Mouse (Mus musculus) G1E (cell line): ENCODE measurements around the gene H2-T24. TPM values are rescaled to one million over a fixed set of nuclear protein-coding genes. Genes with fewer than 3 reads are reported as not detected.

Experiments used
- ATAC-seq: 2 replicates; pipeline ENCODE4 v1.8.0; 2016; ENCODE audit warnings: mild to moderate bottlenecking; ENCODE audit not compliant: insufficient number of reproducible peaks, poor library complexity, low FRiP score, severe bottlenecking; ENCODE audit errors: extremely low read depth
- DNase-seq: peaks from one replicate; pipeline ENCODE4 v3.0.0; 2012; ENCODE audit warnings: low spot score
- H3K27me3 ChIP-seq: 2 replicates; pipeline ENCODE4 v1.6.1; 2012; ENCODE audit warnings: mild to moderate bottlenecking, low read length, inconsistent platforms; ENCODE audit not compliant: insufficient read depth
- H3K36me3 ChIP-seq: replicated peaks from 2 replicates; pipeline ENCODE3; 2012; ENCODE audit warnings: mild to moderate bottlenecking, inconsistent platforms
- H3K4me1 ChIP-seq: 2 replicates; pipeline ENCODE4 v1.6.1; 2012; ENCODE audit warnings: low read depth, low read length, inconsistent platforms, mixed read lengths; ENCODE audit not compliant: insufficient read depth
- H3K4me3 ChIP-seq: 2 replicates; pipeline ENCODE4 v1.5.1; 2012; ENCODE audit warnings: low read depth, mild to moderate bottlenecking, inconsistent platforms, low read length, moderate library complexity, mixed read lengths
- H3K9me3 ChIP-seq: replicated peaks from 2 replicates; pipeline ENCODE4 v1.6.1; 2012; ENCODE audit warnings: inconsistent platforms
- CTCF ChIP-seq: IDR thresholded peaks from 2 replicates; pipeline ENCODE4 v1.5.1; 2012; ENCODE audit warnings: low read depth, low read length, inconsistent platforms, mixed read lengths
- GATA1 ChIP-seq: IDR thresholded peaks from 2 replicates; pipeline ENCODE4 v1.6.1; 2012; ENCODE audit warnings: borderline replicate concordance, low read length, inconsistent platforms, mixed read lengths
- GATA2 ChIP-seq: IDR thresholded peaks from 2 replicates; pipeline ENCODE4 v1.6.1; 2012; ENCODE audit warnings: low read depth, low read length, inconsistent platforms, borderline replicate concordance
- POLR2AphosphoS5 ChIP-seq: IDR thresholded peaks from 2 replicates; pipeline ENCODE4 v1.6.1; 2012; ENCODE audit warnings: low read depth, low read length, inconsistent platforms; ENCODE audit not compliant: insufficient replicate concordance
- TAL1 ChIP-seq: conservative IDR thresholded peaks from 2 replicates; pipeline ENCODE4 v1.6.1; 2012; ENCODE audit warnings: low read depth, low read length, inconsistent platforms, mixed read lengths
- polyA plus RNA-seq: library from polyadenylated mRNA; stranded (reverse); fragments of >175 nt; gene quantifications from 2 replicates; pipeline ENCODE4 v1.2.3, GENCODE M21; 2012
- total RNA-seq, 2 experiments: library from RNA; stranded (forward) in 1 of 2; stranded (reverse) in 1 of 2; fragments of 200-1000 nt in 1 of 2; fragments of >200 nt in 1 of 2; fragmentation: Nextera tagmentation in 1 of 2; gene quantifications; 2 replicates each; pipeline ENCODE4 v1.2.3; 2014 to 2017

The H2-T24 gene
- total and polyA plus RNA-seq, 3 experiments, result 0.47 to 16.6 (median 6.9) TPM

DNA sequence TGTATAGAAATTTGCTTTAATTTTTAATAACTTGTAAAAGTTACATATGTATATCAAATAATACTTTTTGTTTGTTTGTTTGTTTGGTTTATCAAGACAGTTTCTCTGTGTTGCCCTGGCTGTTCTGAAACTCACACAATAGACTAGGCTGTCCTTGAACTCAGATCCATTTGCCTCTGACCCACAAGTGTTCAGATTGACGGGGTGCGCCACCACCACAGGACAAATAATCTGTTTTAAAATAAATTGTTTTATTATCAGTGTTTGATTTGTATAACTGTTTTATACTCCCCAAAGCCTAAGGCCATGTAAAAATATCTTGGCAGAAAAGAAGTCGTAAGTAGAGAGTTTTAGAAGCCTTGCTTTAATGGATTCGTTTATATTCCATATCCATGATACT lies 7.3 kb upstream of the H2-T24 start:
- no peak for TF ChIP-seq POLR2AphosphoS5
- TF ChIP-seq CTCF, result no peak
- no peak for TF ChIP-seq TAL1
- ATAC-seq (no peak), DNase-seq (no peak)
- peaks cover 16% of the 10 kb centered on the region for H3K9me3 ChIP-seq
- H3K4me1 ChIP-seq, result peaks cover 62% of the 10 kb centered on the region
- peaks cover 63% of the 10 kb centered on the region for H3K36me3 ChIP-seq
- no peaks in the 10 kb centered on the region for H3K27me3 ChIP-seq
- H3K4me3 ChIP-seq, result no peak overlapping the region

DNA sequence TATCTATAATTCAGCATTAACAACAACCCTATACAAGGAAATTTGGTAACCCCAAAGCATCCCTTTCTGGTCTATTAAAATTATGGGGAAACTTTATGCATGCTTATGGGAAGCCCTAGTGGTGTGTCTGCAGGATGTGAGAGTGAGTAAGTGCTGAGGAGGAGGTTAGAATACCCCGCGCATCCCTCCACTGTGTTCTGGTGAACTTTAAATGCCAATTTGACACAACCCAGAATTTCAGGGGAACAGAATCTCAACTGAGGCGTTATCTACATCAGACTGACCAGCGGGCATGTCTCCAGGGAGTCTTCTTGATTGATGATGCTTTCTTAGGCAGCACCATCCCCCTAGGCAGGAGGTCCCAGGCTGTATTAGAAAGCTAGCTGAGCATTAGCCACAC lies 5.5 kb upstream of the H2-T24 start:
- Histone ChIP-seq H3K27me3 (no peaks in the 10 kb centered on the region), H3K36me3 (peaks cover 73% of the 10 kb centered on the region), H3K4me1 (peaks cover 60% of the 10 kb centered on the region), H3K4me3 (no peak overlapping the region), H3K9me3 (peaks cover 27% of the 10 kb centered on the region)
- no peak for DNase-seq
- no peak for TF ChIP-seq TAL1
- TF ChIP-seq GATA1, result no peak
- TF ChIP-seq GATA2, result no peak
- TF ChIP-seq POLR2AphosphoS5, result no peak
- TF ChIP-seq CTCF, result no peak
- ATAC-seq, result no peak

DNA sequence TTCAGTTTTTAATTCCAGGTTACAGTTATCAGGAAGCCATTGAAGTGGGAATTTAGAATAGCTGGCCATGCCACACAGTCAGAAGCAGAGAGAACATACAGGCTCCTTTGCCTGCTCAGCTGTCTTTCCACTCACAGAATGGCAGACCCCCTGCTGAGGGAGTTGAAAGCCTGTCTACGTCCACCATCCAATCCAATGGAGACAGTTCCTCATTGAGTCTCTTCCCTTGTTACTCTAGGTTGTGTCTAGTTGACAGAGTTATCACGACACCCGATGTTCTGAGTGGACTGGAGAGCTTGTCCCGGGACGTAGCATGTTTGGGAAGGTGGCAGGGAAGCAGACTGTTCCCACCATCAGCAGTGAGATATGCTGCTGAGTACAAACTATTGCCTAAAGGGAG lies 4.8 kb upstream of the H2-T24 start:
- H3K36me3 ChIP-seq, result peaks cover 75% of the 10 kb centered on the region
- TF ChIP-seq POLR2AphosphoS5 (no peak), GATA1 (no peak), GATA2 (no peak), TAL1 (no peak), CTCF (no peak)
- ATAC-seq (no peak), DNase-seq (no peak)
- peaks cover 60% of the 10 kb centered on the region for H3K4me1 ChIP-seq
- H3K27me3 ChIP-seq, result no peaks in the 10 kb centered on the region
- H3K9me3 ChIP-seq, result peaks cover 32% of the 10 kb centered on the region
- no peak overlapping the region for H3K4me3 ChIP-seq

DNA sequence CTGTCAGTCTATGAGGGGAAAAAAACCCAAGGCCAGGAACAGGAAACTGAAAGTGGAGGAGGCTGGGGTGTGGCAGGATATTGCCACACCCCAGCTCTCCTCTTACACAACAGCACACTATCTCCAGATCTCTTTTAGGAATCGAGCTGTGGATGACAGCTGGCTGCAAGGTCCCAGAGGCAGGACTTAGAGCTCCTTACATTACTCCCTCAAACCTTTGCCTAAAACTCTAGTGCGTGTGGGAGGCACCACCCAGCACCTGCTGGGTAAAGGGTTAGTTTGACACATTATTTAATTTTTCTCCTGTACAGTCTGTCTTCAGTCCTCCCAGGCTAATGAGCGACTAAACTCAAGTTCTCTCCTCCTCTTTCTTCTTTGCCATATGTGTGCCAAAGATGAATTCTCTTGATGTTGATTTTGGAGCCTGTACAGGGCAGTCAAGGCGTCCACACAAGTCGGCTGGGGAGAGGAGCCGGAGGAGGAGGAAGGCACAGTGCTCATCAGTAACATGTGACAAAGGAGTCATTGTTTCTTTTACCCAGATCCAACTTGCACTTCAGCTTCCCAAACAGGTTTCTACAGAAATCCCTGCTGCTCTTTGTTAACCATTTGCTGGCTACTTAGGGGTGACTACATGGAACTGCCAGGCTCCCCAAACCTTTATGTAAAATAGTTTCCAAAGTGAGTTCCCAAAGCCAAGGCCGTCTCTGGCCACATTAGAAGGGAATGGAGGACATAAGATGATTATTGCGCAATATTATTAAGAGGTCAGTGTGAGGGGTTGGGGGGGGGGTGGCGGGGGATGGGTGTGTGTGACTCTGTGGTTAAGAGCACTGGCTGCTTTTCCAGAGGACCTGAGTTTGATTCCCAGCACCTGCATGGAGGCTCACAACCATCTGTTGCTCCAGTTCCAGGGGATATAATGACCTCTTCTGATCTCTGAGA lies 3.6 kb upstream of the H2-T24 start:
- ATAC-seq (peak; percentile 28; the same call in 1 of the 2 replicates), DNase-seq (no peak)
- Histone ChIP-seq H3K36me3 (peaks cover 80% of the 10 kb centered on the region), H3K9me3 (peaks cover 32% of the 10 kb centered on the region), H3K4me3 (no peak overlapping the region), H3K4me1 (peaks cover 60% of the 10 kb centered on the region), H3K27me3 (no peaks in the 10 kb centered on the region)
- TF ChIP-seq POLR2AphosphoS5 (no peak), GATA2 (no peak), CTCF (no peak), TAL1 (no peak), GATA1 (no peak)

DNA sequence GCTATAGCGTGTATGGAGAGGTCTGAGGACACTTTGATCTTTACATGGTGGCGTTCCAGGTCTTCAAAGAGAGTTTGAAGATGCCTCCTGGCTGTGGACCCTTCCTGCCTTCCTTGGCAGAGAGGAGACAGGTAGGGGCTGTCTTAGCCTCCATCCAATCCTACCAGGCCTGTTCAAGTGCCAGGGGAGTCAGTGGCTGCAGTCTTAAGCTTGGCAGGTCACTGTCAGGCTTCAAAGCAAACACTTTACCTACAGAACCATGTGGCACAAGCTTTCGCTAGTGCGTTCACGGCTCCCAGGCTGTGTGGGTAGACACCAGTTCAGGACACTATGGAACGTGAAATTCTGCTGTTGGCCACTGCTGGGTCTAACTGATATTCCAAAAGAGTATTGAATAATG lies 2.6 kb upstream of the H2-T24 start:
- Histone ChIP-seq H3K36me3 (peaks cover 79% of the 10 kb centered on the region), H3K4me1 (peaks cover 59% of the 10 kb centered on the region), H3K27me3 (no peaks in the 10 kb centered on the region), H3K4me3 (no peak overlapping the region), H3K9me3 (peaks cover 30% of the 10 kb centered on the region)
- ATAC-seq (no peak), DNase-seq (no peak)
- TF ChIP-seq CTCF (no peak), GATA1 (no peak), GATA2 (no peak), TAL1 (no peak)

DNA sequence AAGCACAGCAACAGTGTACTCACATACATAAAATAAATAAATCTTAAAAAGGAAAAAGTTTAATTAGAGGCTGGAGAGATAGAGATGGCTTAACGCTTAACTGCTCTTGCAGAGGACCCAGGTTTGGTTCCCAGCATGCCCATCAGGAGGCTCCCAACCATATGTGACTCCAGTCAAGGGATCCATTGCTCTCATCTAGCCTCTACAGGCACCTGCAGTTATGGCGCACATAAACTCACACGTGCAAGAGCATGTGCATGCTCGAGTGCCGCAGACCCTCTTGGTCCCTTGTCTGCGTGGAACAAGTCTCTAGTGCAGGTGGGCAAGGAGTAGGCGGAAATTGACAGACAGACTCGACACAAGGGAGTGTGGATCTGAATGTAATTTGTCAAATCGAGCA lies 1.7 kb upstream of the H2-T24 start:
- Histone ChIP-seq H3K4me1 (peaks cover 66% of the 10 kb centered on the region), H3K4me3 (no peak overlapping the region; the same call in 1 of the 2 replicates), H3K9me3 (peaks cover 29% of the 10 kb centered on the region), H3K27me3 (no peaks in the 10 kb centered on the region), H3K36me3 (peaks cover 83% of the 10 kb centered on the region)
- TF ChIP-seq TAL1 (no peak), CTCF (no peak), GATA2 (no peak), GATA1 (no peak), POLR2AphosphoS5 (no peak)
- DNase-seq (no peak), ATAC-seq (no peak)

DNA sequence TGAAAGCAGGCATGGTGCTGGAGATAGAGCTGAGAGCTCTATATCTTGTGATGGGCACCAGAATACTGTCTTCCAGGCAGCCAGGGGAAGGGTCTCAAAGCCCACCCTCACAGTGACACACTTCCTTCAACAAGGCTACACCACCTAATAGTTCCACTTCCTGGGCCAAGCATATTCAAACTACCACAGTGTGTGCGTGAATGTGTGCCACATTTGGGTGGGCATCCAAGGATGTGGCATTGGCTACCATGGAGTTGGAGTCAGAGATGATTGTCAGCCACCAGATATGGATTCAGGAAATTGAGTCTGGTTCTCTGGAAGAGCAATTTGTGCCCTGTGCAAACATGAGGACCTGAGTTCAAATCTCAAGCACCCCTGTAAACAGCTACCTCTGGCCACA lies 949 bp upstream of the H2-T24 start:
- Histone ChIP-seq H3K4me1 (peaks cover 74% of the 10 kb centered on the region), H3K4me3 (peak overlapping the region; percentile 16; the same call in 1 of the 2 replicates)

More for the DNA sequence above, 949 bp upstream of the H2-T24 start:
- DNase-seq (no peak), ATAC-seq (no peak)
- Histone ChIP-seq H3K9me3 (peaks cover 25% of the 10 kb centered on the region), H3K27me3 (no peaks in the 10 kb centered on the region), H3K36me3 (peaks cover 84% of the 10 kb centered on the region)
- TF ChIP-seq GATA2 (no peak), TAL1 (no peak), CTCF (no peak), GATA1 (no peak), POLR2AphosphoS5 (no peak)
